Mouse (Mus musculus) E14TG2a.4 (cell line): ENCODE results near the gene Odf3l2.

Experiments
- CTCF ChIP-seq: conservative IDR thresholded peaks from 2 replicates; pipeline ENCODE4 v1.5.1; 2014; ENCODE audit warnings: low read length
- NANOG ChIP-seq: IDR thresholded peaks from 2 replicates; pipeline ENCODE4 v1.6.1; 2014; ENCODE audit warnings: borderline replicate concordance, low read length, mixed read lengths
- POU5F1 ChIP-seq: IDR thresholded peaks from 2 replicates; pipeline ENCODE4 v1.6.1; 2014; ENCODE audit warnings: low read length, borderline replicate concordance

DNA sequence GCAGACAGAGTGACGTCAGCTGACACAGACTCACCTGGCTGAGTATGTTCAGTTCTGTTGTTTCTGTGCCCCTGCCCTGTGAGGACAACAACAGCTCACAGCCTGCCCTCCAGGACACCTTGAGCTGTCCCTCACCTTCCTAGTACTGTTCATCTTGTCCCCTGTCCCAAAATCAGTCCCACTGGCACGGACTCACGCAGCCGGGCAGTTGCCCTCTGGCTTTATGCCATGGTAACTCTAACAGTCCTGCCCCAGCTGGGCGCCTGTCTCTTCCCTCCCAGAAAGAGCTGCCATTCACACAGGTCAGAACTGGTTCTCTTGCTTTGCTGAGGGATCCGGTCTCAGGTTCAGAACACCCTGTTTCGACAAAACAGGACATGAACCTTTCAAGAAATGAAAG, 7.3 kb upstream of the Odf3l2 start:
- TF ChIP-seq CTCF (no peak), NANOG (no peak), POU5F1 (no peak)
